Mouse (Mus musculus) thymus, adult 2 months (tissue): Measurements from ENCODE around the gene Prickle1.

Source experiments
- CTCF ChIP-seq: fragments of 200-500 bp; IDR thresholded peaks from 2 replicates; pipeline ENCODE4 v1.5.1; 2012; ENCODE audit warnings: mild to moderate bottlenecking, control low read depth, low read length, moderate library complexity, borderline replicate concordance; ENCODE audit not compliant: control insufficient read depth, poor library complexity, insufficient read depth; ENCODE audit errors: extremely low read depth
- POLR2A ChIP-seq: fragments of 200-500 bp; IDR thresholded peaks from 2 replicates; pipeline ENCODE4 v1.6.1; 2012; ENCODE audit warnings: mild to moderate bottlenecking, low read length, control low read depth, moderate library complexity; ENCODE audit not compliant: control insufficient read depth, poor library complexity, insufficient read depth; ENCODE audit errors: extremely low read depth

DNA sequence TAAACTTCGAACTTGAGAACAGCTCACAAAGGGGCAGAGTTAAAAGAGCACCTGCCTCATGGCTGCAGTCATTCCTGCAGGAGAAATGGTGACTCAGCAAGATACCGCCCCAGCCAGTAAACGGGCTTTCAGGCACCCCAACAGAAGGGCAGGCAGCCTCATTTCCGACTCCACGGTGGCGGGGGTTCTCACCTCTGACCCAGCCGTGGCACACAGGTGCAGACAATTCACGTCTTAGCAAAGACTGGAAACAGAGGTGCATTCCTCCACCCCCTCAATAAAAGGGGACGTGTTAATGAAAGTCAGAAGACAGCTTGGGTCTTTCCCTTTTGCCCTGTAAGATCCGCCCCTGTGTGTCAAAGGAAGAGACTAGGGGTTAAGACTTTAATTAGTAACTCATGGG, 81.8 kb downstream of the Prickle1 start:
- TF ChIP-seq CTCF = no peak
- no peak for TF ChIP-seq POLR2A
